Mouse (Mus musculus) limb, embryonic 11.5 days (tissue): ENCODE results near the gene Ankrd44. TPM values are rescaled to one million over a fixed set of nuclear protein-coding genes. Genes with fewer than 3 reads are reported as not detected.

Experiments
- ATAC-seq: fragments of 200-750 bp; cut with Nextera tagmentation; 2 replicates; pipeline ENCODE4 v1.8.0; 2017; ENCODE audit warnings: low read depth; ENCODE audit not compliant: insufficient number of reproducible peaks, low FRiP score, low TSS enrichment
- DNase-seq: peaks from one replicate; pipeline ENCODE4 v3.0.0-alpha.2; 2015; ENCODE audit warnings: low spot score
- H3K27ac ChIP-seq: fragments of 300-500 bp; sonication (generic); replicated peaks from 2 replicates; pipeline ENCODE4 v1.5.1; 2014; ENCODE audit warnings: low read depth, mild to moderate bottlenecking, low read length
- H3K27me3 ChIP-seq: fragments of 300-500 bp; sonication (generic); 2 replicates; pipeline ENCODE4 v1.6.1; 2014; ENCODE audit warnings: mild to moderate bottlenecking, low read length, mixed read lengths; ENCODE audit not compliant: control insufficient read depth, insufficient read depth
- H3K36me3 ChIP-seq: fragments of 300-500 bp; sonication (generic); 2 replicates; pipeline ENCODE4 v1.6.1; 2014; ENCODE audit warnings: mild to moderate bottlenecking, low read length, moderate library complexity, mixed read lengths; ENCODE audit not compliant: control insufficient read depth, insufficient read depth
- H3K4me1 ChIP-seq: fragments of 300-500 bp; sonication (generic); 2 replicates; pipeline ENCODE4 v1.6.1; 2014; ENCODE audit warnings: low read length, mixed read lengths; ENCODE audit not compliant: control insufficient read depth, insufficient read depth
- H3K4me2 ChIP-seq: fragments of 300-500 bp; sonication (generic); 2 replicates; pipeline ENCODE4 v1.6.1; 2014; ENCODE audit warnings: low read depth, mild to moderate bottlenecking, moderate library complexity; ENCODE audit not compliant: severe bottlenecking
- H3K4me3 ChIP-seq: fragments of 300-500 bp; sonication (generic); 2 replicates; pipeline ENCODE4 v1.5.1; 2014; ENCODE audit warnings: low read depth, low read length
- H3K9ac ChIP-seq: fragments of 300-500 bp; sonication (generic); 2 replicates; pipeline ENCODE4 v1.6.1; 2014; ENCODE audit warnings: mild to moderate bottlenecking, low read length
- H3K9me3 ChIP-seq: fragments of 300-500 bp; sonication (generic); 2 replicates; pipeline ENCODE4 v1.6.1; 2016; ENCODE audit warnings: low read length; ENCODE audit not compliant: control insufficient read depth
- WGBS: fragments of 180-500 bp; shearing (Covaris S2); extraction: QIAGEN DNeasy Blood & Tissue Kit; methylation state at CpG from one replicate; pipeline ENCODE4 v1.1.7; 2014; 5-methylcytosine and 5-hydroxymethylcytosine counted together
- polyA plus RNA-seq: library from polyadenylated mRNA; unstranded; fragments of >200 nt; fragmentation: Nextera tagmentation; extraction: Ambion mirVana; gene quantifications from 2 replicates; pipeline ENCODE4 v1.2.1, GENCODE M21; 2014

Ankrd44 gene
- polyA plus RNA-seq, 1 experiment from 2014 or later = 23.5 TPM

- WGBS = 94% methylated on average over 3 of the region's 3 CpGs
- no peaks in the 10 kb centered on the region for H3K9me3 ChIP-seq
- H3K36me3 ChIP-seq = no peaks in the 10 kb centered on the region
- no peaks in the 10 kb centered on the region for H3K27me3 ChIP-seq
- DNase-seq (no peak), ATAC-seq (no peak)
- H3K4me1 ChIP-seq = no peaks in the 10 kb centered on the region
- H3K27ac ChIP-seq = no peak overlapping the region
- no peak overlapping the region for H3K4me2 ChIP-seq
- H3K9ac ChIP-seq = no peak overlapping the region
- H3K4me3 ChIP-seq = no peak overlapping the region
These were observed 214.6 kb downstream of the Ankrd44 start for GRCm38 (mm10) chr1:54711568-54711967.

GRCm38 (mm10) chr1:54710550-54710949 lies 215.6 kb downstream of the Ankrd44 start:
- Histone ChIP-seq H3K27ac (no peak overlapping the region), H3K9ac (no peak overlapping the region), H3K27me3 (no peaks in the 10 kb centered on the region), H3K9me3 (no peaks in the 10 kb centered on the region), H3K4me3 (no peak overlapping the region), H3K4me1 (no peaks in the 10 kb centered on the region), H3K36me3 (no peaks in the 10 kb centered on the region), H3K4me2 (no peak overlapping the region)
- ATAC-seq (no peak), DNase-seq (no peak)
- 87% methylated on average over 1 of the region's 1 CpGs for WGBS

GRCm38 (mm10) chr1:54707888-54708565 lies 218.2 kb downstream of the Ankrd44 start:
- WGBS = 75% methylated on average over 8 of the region's 8 CpGs
- DNase-seq (no peak), ATAC-seq (no peak)
- Histone ChIP-seq H3K36me3 (no peaks in the 10 kb centered on the region), H3K4me1 (no peaks in the 10 kb centered on the region), H3K27me3 (no peaks in the 10 kb centered on the region), H3K4me3 (no peak overlapping the region), H3K9me3 (no peaks in the 10 kb centered on the region), H3K27ac (no peak overlapping the region), H3K4me2 (no peak overlapping the region), H3K9ac (no peak overlapping the region)

GRCm38 (mm10) chr1:54707036-54707887 lies 218.9 kb downstream of the Ankrd44 start:
- H3K9ac ChIP-seq = no peak overlapping the region
- no peaks in the 10 kb centered on the region for H3K27me3 ChIP-seq
- H3K4me3 ChIP-seq = no peak overlapping the region
- 69% methylated on average over 10 of the region's 10 CpGs for WGBS
- H3K27ac ChIP-seq = no peak overlapping the region
- no peaks in the 10 kb centered on the region for H3K36me3 ChIP-seq
- H3K9me3 ChIP-seq = no peaks in the 10 kb centered on the region
- no peak overlapping the region for H3K4me2 ChIP-seq
- H3K4me1 ChIP-seq = no peaks in the 10 kb centered on the region
- ATAC-seq = no peak
- DNase-seq = no peak

GRCm38 (mm10) chr1:54706621-54707020 lies 219.6 kb downstream of the Ankrd44 start:
- Histone ChIP-seq H3K9ac (no peak overlapping the region), H3K4me3 (no peak overlapping the region), H3K27me3 (no peaks in the 10 kb centered on the region), H3K9me3 (no peaks in the 10 kb centered on the region), H3K4me1 (no peaks in the 10 kb centered on the region), H3K27ac (no peak overlapping the region), H3K4me2 (no peak overlapping the region), H3K36me3 (no peaks in the 10 kb centered on the region)
- WGBS = 25% methylated on average over 3 of the region's 3 CpGs
- ATAC-seq (no peak), DNase-seq (no peak)

GRCm38 (mm10) chr1:54703466-54703865 lies 222.7 kb downstream of the Ankrd44 start:
- no peak for DNase-seq

GRCm38 (mm10) chr1:54702918-54703317 lies 223.3 kb downstream of the Ankrd44 start:
- DNase-seq (no peak), ATAC-seq (no peak)
- Histone ChIP-seq H3K4me2 (no peak overlapping the region), H3K27ac (no peak overlapping the region), H3K9ac (no peak overlapping the region), H3K27me3 (no peaks in the 10 kb centered on the region), H3K4me3 (no peak overlapping the region), H3K36me3 (no peaks in the 10 kb centered on the region), H3K9me3 (no peaks in the 10 kb centered on the region), H3K4me1 (no peaks in the 10 kb centered on the region)

More at GRCm38 (mm10) chr1:54703466-54703865, 222.7 kb downstream of the Ankrd44 start:
- no peak for ATAC-seq
- H3K4me2 ChIP-seq = no peak overlapping the region
- no peaks in the 10 kb centered on the region for H3K36me3 ChIP-seq
- no peaks in the 10 kb centered on the region for H3K27me3 ChIP-seq
- H3K9ac ChIP-seq = no peak overlapping the region
- WGBS = 8% methylated on average over 1 of the region's 1 CpGs
- no peak overlapping the region for H3K4me3 ChIP-seq
- H3K4me1 ChIP-seq = no peaks in the 10 kb centered on the region
- no peaks in the 10 kb centered on the region for H3K9me3 ChIP-seq
- no peak overlapping the region for H3K27ac ChIP-seq

- ATAC-seq = no peak
- no peak overlapping the region for H3K9ac ChIP-seq
- no peaks in the 10 kb centered on the region for H3K9me3 ChIP-seq
- H3K4me2 ChIP-seq = no peak overlapping the region
- no peaks in the 10 kb centered on the region for H3K27me3 ChIP-seq
- H3K36me3 ChIP-seq = no peaks in the 10 kb centered on the region
- no peak for DNase-seq
- 87% methylated on average over 3 of the region's 3 CpGs for WGBS
- no peak overlapping the region for H3K27ac ChIP-seq
- H3K4me1 ChIP-seq = no peaks in the 10 kb centered on the region
- no peak overlapping the region for H3K4me3 ChIP-seq
These were observed 230.8 kb downstream of the Ankrd44 start for GRCm38 (mm10) chr1:54695396-54695795.
